Mouse (Mus musculus) intestine, embryonic 16.5 days (tissue): ENCODE results near the gene Gm10644. TPM values are rescaled to one million over a fixed set of nuclear protein-coding genes. Genes with fewer than 3 reads are reported as not detected.

Source experiments
- ATAC-seq: fragments of 200-750 bp; cut with Nextera tagmentation; 2 replicates; pipeline ENCODE4 v1.8.0; 2017; ENCODE audit warnings: moderate TSS enrichment, moderate library complexity
- H3K27ac ChIP-seq: fragments of 300-500 bp; sonication (generic); 2 replicates; pipeline ENCODE4 v1.5.1; 2014; ENCODE audit warnings: mild to moderate bottlenecking, low read length
- H3K27me3 ChIP-seq: fragments of 300-500 bp; sonication (generic); replicated peaks from 2 replicates; pipeline ENCODE4 v1.6.1; 2014; ENCODE audit warnings: low read length, control low read depth, mixed read lengths; ENCODE audit not compliant: control insufficient read depth, insufficient read depth
- H3K36me3 ChIP-seq: fragments of 300-500 bp; sonication (generic); 2 replicates; pipeline ENCODE4 v1.6.1; 2014; ENCODE audit warnings: low read length, control low read depth; ENCODE audit not compliant: control insufficient read depth, insufficient read depth
- H3K4me1 ChIP-seq: fragments of 300-500 bp; sonication (generic); 2 replicates; pipeline ENCODE4 v1.6.1; 2014; ENCODE audit warnings: low read length, control low read depth, mixed read lengths; ENCODE audit not compliant: control insufficient read depth, insufficient read depth
- H3K4me2 ChIP-seq: fragments of 300-500 bp; sonication (generic); 2 replicates; pipeline ENCODE4 v1.6.1; 2014; ENCODE audit warnings: low read depth, low read length, control low read depth
- H3K4me3 ChIP-seq: fragments of 300-500 bp; sonication (generic); 2 replicates; pipeline ENCODE4 v1.5.1; 2014; ENCODE audit warnings: mild to moderate bottlenecking, low read length
- H3K9ac ChIP-seq: fragments of 300-500 bp; sonication (generic); 2 replicates; pipeline ENCODE4 v1.6.1; 2014; ENCODE audit warnings: low read depth, low read length
- H3K9me3 ChIP-seq: fragments of 300-500 bp; sonication (generic); 2 replicates; pipeline ENCODE4 v1.6.1; 2016; ENCODE audit warnings: low read length, control low read depth; ENCODE audit not compliant: control insufficient read depth
- WGBS: fragments of 180-500 bp; shearing (Covaris S2); extraction: QIAGEN DNeasy Blood & Tissue Kit; methylation state at CpG from one replicate; pipeline ENCODE4 v1.1.7; 2014; 5-methylcytosine and 5-hydroxymethylcytosine counted together
- polyA plus RNA-seq: library from polyadenylated mRNA; unstranded; fragments of >200 nt; fragmentation: Nextera tagmentation; extraction: Ambion mirVana; gene quantifications from 2 replicates; pipeline ENCODE4 v1.2.1, GENCODE M21; 2015

The Gm10644 gene
- polyA plus RNA-seq = 0.39 TPM in 2 replicates

- Histone ChIP-seq H3K27me3 (no peaks in the 10 kb centered on the region), H3K9me3 (no peaks in the 10 kb centered on the region), H3K4me2 (peak within 1 kb of the TSS; percentile 92), H3K36me3 (no peaks in the 10 kb centered on the region), H3K27ac (peak within 1 kb of the TSS; percentile 4; the same call in 1 of the 2 replicates), H3K9ac (peak within 1 kb of the TSS; percentile 74), H3K4me1 (peaks cover 10% of the 10 kb centered on the region), H3K4me3 (peak within 1 kb of the TSS; percentile 78)
- peak; percentile 99 for ATAC-seq
- WGBS = under 1% methylated on average over 74 of the region's 75 CpGs
These were observed at the start of gene Gm10644, which contains the start of gene Asf1b for GRCm38 (mm10) chr8:83955106-83955957. Gm10644 (minus strand) TSS chr8:83955205. Asf1b (plus strand) TSS chr8:83955507.

GRCm38 (mm10) chr8:84004533-84005201 lies 49.7 kb upstream of the Gm10644 start:
- peak; percentile 88 for ATAC-seq
- peak overlapping the region; percentile 92 for H3K4me2 ChIP-seq
- peak overlapping the region; percentile 83 for H3K9ac ChIP-seq
- no peaks in the 10 kb centered on the region for H3K36me3 ChIP-seq
- peak overlapping the region; percentile 89 for H3K27ac ChIP-seq
- no peaks in the 10 kb centered on the region for H3K27me3 ChIP-seq
- under 1% methylated on average over 30 of the region's 30 CpGs for WGBS
- H3K4me1 ChIP-seq = peaks cover 26% of the 10 kb centered on the region
- H3K9me3 ChIP-seq = no peaks in the 10 kb centered on the region
- peak overlapping the region; percentile 66 for H3K4me3 ChIP-seq

DNA sequence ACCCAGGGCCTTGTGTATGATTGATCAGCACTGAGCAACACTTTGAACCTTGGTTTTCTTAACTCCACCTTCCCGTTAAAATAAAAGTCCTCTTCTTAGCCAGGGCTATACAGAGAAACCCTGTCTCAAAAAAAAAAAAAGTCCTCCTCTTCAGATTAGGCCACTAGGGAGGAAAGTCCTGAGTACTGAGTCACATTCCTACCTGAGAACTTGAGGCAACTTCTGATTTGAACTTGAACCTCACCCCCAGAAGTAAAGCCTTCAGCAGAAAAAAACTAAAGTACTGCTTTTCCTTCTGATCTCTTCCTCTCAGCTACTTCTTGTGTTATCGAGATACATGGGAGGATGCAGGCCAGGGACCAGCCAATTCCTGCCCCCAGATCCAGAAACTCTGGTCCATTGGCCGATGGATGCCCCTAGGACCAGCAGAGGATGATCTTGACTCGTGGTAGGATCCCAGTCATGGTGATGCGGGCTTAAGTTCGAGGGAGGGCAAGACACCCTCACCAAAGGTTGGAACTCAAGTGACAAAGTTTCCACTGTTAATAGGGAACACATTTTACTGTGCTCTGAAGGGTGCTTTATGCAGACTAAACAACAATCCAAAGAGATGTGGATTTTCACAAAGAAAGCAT lies 48.7 kb upstream of the Gm10644 start:
- no peaks in the 10 kb centered on the region for H3K36me3 ChIP-seq
- no peak for ATAC-seq

DNA sequence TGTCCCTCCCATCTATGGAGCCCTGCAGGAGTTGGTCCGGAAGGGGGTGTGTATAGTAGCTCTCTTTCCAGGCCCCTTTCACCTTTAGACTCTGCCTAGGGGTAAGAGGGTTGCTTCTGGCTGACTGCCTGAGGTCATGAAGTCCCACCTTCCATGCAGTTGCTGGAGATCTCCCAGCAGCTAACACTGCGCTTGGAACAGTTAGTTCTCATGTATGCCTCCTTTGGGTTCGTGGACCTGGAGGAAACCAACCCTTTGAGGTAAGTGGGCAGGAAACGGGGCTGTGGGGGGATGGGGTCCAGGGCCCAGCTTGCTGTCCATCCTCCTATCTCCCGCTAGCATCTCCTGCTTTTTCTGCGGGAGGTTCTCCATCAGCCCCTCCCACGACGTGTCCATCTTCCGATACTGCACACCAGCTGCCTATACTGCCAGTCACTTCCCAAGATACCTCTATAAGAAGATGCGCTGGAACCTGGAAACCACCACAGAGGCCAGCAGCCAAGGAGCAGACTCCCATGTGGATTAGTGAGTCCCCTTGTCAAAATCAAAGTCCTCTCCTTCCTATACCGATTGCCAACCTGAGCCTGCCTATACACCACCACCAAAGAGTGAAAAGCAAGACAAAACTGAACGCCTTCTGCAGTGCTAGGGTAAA lies 48.1 kb upstream of the Gm10644 start:
- peak overlapping the region; percentile 12; the same call in 1 of the 2 replicates for H3K27ac ChIP-seq
- no peaks in the 10 kb centered on the region for H3K36me3 ChIP-seq
- no peaks in the 10 kb centered on the region for H3K27me3 ChIP-seq
- H3K9me3 ChIP-seq = no peaks in the 10 kb centered on the region
- WGBS = 67% methylated on average over 12 of the region's 12 CpGs
- no peak for ATAC-seq
- 0 out of 2 replicates have a peak overlapping the region, but pooled peaks have one; percentile 92 for H3K4me2 ChIP-seq
- no peak overlapping the region for H3K4me3 ChIP-seq
- H3K4me1 ChIP-seq = peaks cover 36% of the 10 kb centered on the region
- 0 out of 2 replicates have a peak overlapping the region, but pooled peaks have one; percentile 3 for H3K9ac ChIP-seq

More for the DNA sequence above, 48.7 kb upstream of the Gm10644 start:
- Histone ChIP-seq H3K4me1 (peaks cover 36% of the 10 kb centered on the region), H3K4me3 (peak overlapping the region; percentile 66), H3K9ac (peak overlapping the region; percentile 83), H3K27ac (peak overlapping the region; percentile 89; the same call in 1 of the 2 replicates), H3K4me2 (peak overlapping the region; percentile 92), H3K27me3 (no peaks in the 10 kb centered on the region), H3K9me3 (no peaks in the 10 kb centered on the region)
- WGBS = 74% methylated on average over 6 of the region's 6 CpGs

DNA sequence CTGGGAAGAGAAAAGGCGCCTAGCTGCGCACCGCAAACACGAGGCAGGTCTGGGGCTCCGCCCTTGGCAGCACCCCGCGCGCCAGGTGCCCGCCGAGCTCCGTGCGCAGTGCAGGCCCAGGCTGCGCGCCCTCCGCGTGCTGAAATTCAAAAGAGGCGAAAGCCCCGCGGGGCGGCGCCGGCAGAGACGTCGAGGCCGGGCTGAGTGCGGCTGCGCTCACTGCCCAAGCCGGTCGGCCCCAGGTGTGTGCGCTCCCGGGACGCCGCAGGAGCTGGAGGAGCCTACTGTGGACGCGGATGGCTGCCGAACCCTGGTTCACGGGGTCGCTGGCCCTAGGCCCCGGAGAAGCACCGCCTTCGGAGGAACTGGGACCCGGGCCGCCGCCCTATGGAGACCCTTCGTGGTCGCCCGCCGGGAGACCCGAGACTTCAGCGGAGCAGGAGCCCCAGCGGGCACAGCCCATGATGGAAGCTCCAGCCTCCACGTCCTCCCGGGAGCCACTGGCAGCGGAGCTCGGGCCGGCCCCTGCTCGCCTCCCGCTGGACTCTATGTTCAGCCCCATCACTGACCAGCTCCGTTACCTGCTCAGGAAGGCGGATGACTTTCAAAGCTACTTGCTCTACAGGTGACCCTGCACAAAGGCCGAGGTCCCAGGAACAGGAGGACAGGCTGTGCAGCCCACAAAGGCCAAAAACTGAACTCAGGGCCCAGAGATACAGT lies 46.4 kb upstream of the Gm10644 start, which contains the start of gene 1700067K01Rik:
Gene 1700067K01Rik (plus strand): TSS at position 222 of the 720 bp plus-strand sequence.
- no peak for ATAC-seq
- Histone ChIP-seq H3K4me2 (peak within 1 kb of the TSS; percentile 19; the same call in 1 of the 2 replicates), H3K27ac (no peak within 1 kb of the TSS), H3K9ac (no peak within 1 kb of the TSS), H3K9me3 (no peaks in the 10 kb centered on the region), H3K4me1 (peaks cover 36% of the 10 kb centered on the region), H3K36me3 (no peaks in the 10 kb centered on the region), H3K27me3 (no peaks in the 10 kb centered on the region), H3K4me3 (no peak within 1 kb of the TSS)
- whole genome bisulfite sequencing = 50% methylated on average over 61 of the region's 61 CpGs

DNA sequence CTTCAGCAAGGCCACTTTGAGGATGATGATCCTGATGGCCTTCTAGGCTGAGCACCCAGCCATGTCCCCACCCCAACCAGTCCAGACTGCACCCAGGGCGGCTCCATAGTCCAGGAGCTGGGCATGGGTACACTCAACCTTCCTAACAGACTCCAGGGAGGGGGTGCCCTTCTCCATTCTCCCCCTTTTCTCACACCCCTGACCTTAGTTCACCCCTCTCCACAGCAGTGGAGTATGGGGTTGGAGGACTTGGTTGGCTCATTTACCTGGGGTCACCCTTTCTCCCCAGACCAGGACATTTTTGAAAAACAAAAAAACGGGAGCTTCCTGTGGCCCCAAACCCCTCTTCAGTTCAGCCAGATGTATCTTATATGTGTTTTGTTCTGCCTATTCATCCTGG lies 44.8 kb upstream of the Gm10644 start:
- no peak for ATAC-seq
- H3K27ac ChIP-seq = no peak overlapping the region
- no peaks in the 10 kb centered on the region for H3K36me3 ChIP-seq
- peak overlapping the region; percentile 85; the same call in 1 of the 2 replicates for H3K9ac ChIP-seq
- H3K27me3 ChIP-seq = no peaks in the 10 kb centered on the region
- H3K4me3 ChIP-seq = no peak overlapping the region
- H3K4me1 ChIP-seq = peaks cover 36% of the 10 kb centered on the region
- H3K4me2 ChIP-seq = no peak overlapping the region
- 89% methylated on average over 2 of the region's 2 CpGs for whole genome bisulfite sequencing
- H3K9me3 ChIP-seq = no peaks in the 10 kb centered on the region

DNA sequence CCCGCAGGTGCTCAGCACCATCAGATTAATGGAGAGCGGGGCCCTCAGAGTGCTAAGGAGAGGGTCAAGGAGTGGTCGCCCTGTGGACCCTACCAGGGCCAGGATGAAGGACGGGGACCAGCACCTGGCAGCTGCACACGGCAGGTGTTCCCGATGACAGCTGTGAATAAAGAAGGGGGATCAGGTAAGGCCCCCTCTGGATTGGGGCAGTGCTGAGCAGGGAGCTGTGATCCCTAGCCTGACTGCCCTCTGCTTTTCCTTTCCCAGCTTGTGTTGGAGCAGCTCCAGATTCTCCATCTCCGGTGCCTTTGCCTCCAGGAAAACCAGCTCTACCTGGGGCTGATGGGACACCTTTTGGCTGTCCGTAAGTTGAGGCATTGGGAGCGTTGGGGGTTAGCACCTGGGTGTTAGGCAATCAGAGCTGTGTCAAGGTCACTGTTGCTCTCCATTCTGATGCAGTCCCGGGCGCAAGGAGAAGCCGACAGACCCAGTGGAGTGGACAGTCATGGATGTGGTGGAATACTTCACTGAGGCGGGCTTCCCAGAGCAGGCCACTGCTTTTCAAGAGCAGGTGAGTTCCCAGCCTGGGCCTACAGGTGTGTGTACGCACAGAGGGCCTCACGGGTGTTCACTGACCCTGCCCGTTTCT lies 44.2 kb upstream of the Gm10644 start:
- Histone ChIP-seq H3K36me3 (no peaks in the 10 kb centered on the region), H3K9ac (peak overlapping the region; percentile 85), H3K27me3 (no peaks in the 10 kb centered on the region), H3K4me2 (peak overlapping the region; percentile 94), H3K27ac (no peak overlapping the region), H3K4me1 (peaks cover 33% of the 10 kb centered on the region), H3K9me3 (no peaks in the 10 kb centered on the region), H3K4me3 (peak overlapping the region; percentile 79)
- no peak for ATAC-seq
- WGBS = 57% methylated on average over 16 of the region's 16 CpGs
